Mouse (Mus musculus) heart, postnatal 25 days (tissue): ENCODE data around the gene Ehmt1. TPM values are rescaled to one million over a fixed set of nuclear protein-coding genes. Genes with fewer than 3 reads are reported as not detected.

Experiments used
- DNase-seq: peaks from one replicate; pipeline ENCODE4 v3.0.0; 2022; ENCODE audit warnings: low spot score
- intact Hi-C: fragments of 180-260 bp; cut with DNase I; formaldehyde crosslinking; loops from one replicate; pipeline ENCODE4 v1.15.1; 2025
- total RNA-seq, 2 experiments: library from RNA; stranded (reverse); gene quantifications; 2 replicates each; pipeline ENCODE4 v1.2.3; 2021

The Ehmt1 gene
- total RNA-seq, 2 experiments from 2014 or later: 31.6 to 36.5 TPM

DNA sequence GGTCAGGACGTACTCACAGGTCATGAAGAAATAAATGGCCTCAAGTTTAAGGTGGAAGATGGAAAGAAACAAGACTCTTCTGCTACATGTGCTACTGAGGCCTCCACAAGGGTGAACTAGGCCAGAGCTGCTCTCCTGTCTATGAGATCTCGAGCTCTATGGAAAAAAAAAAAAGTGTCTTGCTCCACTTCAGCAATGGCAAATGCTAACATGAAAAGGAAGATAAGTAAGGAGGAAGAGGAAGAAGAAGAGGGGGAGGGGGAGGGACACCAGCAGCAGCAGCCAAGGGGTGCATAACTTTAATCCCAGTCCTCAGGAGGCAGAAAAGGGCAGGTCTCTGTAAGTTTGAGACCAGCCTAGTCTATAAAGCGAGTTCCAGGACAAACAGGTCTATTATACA is 109.7 kb downstream of the Ehmt1 start:
- intact Hi-C loops: no loop called here
- DNase-seq: no peak

DNA sequence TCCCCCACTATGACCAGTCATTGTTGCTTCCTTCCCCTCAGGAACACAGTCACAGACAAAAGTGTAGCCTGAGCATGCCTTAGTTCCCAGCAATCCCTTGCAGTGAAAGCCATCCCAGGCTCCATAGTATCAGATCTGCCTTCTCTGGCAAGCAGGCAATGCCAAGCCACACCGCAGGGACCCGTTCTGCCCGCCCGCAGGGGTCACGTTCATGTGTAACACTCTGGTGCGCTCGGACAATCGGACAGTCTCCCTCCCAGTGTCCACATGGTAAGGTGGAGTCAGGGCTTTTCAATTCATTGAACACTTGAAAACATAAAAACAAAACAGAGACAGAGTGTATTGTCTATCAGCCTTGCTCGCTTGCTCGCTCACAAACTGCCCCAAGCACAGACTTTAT is 111.7 kb downstream of the Ehmt1 start:
- no peak for DNase-seq
- intact Hi-C loops: no loop called here

DNA sequence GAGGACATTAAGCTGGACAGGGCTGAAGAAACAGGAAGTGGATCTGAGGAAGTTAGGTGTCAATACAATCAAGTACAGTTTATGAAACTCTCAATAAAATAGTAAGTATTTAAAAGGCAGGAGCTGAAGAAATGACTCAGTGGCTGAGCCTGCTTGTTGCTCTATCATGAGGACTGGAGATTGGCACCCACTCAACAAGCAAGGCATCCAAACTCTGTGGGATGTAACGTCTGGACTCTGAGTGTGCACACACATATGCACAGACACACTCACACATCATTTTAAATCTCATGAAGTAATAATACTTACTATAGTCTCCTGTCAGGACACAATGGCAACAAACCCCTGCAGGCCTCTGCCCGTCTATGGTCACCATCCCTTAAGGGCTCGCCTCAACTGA is 112.4 kb downstream of the Ehmt1 start:
- no peak for DNase-seq
- intact Hi-C loops: no loop called here

DNA sequence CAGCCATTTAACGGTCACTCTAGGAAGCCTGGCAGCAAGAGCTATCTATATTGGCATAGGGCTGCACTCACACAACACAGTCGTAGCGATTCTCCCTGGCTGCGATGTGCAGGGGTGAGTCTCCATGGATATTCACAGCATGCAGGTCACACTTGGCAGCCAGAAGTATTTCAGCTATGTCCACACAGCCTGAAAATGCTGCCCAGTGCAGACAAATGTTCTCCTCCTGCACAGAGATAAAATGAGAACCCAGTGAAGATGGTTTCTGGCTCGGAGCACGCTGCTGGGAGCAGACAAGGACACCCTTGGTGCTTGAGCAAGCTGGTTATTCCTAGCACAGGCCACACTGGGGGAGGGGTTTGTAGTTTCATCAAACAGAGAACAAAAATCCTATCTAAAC is 113.3 kb downstream of the Ehmt1 start:
- intact Hi-C loops: no loop called here
- peak; percentile 17 for DNase-seq

DNA sequence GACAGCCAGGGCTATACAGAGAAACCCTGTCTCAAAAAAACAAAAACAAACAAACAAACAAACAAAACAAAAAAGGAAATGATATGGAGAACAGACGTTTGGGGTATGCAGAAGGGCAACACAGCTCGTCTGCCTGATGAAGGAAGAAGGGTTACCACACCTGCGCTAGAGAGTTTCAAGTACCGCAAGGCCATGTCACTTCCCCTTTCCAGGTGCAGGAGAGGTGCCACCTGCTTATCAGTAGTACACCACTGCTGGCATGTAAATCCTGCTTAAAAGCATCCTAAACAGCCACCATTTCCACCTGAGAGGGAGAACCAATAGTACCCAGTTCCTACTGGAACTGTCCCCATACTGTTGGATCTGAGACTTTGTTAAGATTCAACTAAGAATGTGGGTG is 113.8 kb downstream of the Ehmt1 start:
- DNase-seq: no peak
- intact Hi-C loops: no loop called here

DNA sequence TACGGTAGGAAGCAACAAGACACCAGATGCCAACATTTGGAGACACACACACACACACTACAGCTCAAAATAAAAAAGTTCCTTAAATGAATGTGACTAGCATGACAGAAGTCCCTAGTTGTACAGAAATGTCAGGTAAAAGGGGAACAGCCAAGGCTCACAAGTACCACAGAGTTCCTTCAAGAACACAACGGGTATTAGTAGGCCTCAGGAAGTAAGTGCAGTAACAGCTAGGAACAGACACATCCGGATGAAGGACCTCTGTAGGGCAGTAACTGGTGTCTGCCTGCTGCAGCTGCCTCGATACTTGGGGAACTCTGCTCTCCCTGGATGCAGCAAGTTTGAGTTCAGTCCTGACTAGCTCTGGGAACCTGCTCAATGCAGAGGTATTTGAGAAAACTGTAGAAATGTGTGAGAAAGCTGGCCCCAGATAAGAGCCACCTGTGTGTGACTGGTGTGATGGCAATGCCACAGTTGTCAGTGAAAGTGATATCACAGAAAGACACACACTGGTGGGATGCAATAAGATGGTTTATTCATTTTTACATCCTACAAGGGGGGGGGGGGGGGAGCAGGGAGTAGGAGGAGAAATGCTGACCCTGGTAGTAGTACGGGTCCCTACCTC is 122.5 kb downstream of the Ehmt1 start:
- no peak for DNase-seq
- intact Hi-C loops: no loop called here

DNA sequence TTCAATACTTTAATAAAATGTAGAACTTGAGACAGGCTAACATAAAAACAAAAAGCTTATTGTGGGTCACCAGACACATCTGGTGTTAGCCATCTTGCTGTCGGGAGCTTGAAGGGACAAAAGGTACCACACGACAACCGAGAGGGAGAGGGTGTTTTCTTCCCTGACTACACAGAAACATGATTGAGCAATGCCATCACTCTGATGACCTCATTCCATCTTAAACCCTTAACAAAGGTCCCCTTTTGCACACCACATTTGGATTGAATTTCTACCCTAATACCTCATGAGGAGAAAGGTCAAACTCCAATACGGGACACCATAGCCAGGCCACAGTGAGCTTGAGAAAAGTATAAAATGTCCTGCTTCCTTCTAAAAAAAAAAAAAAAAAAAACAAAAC is 132.2 kb downstream of the Ehmt1 start:
- intact Hi-C loops: no loop called here
- DNase-seq: no peak

DNA sequence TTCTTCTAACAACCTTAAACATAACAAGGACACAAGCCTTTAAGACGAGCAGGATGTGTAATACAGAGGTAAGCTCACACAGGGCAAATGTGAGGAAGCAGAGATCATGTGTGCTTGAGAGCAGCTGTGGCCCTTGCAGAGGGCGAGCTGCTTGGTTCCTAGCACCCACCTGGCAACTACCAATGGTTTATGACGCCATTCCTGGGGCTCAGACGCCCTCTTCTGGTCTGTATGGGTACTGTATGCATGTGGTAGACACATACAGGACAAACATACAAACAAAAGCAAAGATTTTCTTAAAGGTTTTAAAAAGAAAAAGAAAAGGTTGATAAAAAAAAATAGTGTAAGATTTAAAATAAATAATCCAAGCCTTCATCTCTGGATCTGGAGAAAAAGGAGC is 138.2 kb downstream of the Ehmt1 start:
- DNase-seq: no peak
- intact Hi-C loops: no loop called here

DNA sequence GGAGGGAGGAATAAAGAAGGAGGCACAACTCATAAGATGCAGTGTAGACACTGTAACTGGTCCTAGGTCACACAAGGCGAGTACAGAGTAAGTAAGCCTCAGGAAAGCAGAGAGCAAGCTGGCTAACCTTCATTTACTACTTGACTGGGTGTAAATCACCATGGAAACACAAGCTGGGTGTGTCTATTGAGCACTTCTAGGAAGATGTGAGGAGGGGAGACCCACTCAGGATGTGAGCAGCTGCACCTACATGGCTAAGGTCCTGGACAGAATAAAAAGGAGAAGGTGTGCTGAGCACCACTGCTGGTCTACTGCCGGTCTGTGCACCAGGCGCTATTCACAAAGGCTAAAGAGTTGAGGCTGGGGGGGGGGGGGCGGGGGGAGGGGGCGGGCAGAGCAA is 142.6 kb downstream of the Ehmt1 start:
- intact Hi-C loops: no loop called here
- DNase-seq: no peak

DNA sequence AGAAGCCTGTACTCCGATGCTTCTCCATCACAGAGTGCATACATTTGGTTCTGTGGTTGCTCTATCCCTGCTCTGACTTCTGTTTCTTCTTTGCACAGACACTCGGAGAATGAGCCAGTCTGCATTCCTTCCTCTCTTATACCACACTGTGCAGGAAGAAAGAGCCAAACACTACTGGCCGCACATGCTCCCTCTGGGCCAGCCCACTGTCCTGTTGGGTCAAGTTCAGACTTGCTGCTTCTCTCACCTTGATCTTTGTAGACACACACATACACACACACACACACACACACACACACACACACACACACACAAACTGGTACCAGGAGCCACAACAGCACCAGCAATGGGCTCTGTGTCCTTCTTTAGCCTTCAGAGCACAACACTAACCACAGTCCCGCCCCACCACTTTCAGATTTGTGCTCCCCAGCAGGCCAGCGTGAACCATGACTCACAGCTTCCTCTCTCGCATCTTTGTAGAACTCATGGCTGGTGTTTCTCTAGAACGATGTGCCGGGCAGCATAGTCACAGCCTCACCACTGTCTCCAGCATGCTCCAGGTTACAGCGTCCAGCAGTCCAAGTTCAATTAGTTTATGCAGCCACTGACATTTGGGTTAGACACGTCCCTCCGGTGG is 143.3 kb downstream of the Ehmt1 start:
- no peak for DNase-seq
- intact Hi-C loops: no loop called here

DNA sequence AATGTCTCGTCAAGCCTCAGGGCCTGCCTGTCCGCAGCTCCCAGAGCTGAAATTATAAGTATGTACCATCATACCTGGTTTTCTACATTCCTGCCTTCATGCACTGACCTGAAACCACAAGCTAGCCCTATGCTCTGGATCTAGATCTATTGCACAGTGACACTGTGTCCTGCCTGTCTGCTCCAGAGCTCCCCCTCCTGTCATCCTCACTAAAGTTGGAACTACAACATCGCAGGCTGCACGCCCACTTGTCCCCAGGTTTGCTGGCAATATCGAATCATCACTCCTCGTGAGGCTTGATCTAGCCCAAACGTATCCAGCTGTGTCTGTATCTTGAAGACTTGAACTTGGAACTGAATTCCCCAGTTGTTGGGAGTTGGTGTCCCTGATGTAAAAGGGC is 144.6 kb downstream of the Ehmt1 start:
- DNase-seq: no peak
- intact Hi-C loops: no loop called here

DNA sequence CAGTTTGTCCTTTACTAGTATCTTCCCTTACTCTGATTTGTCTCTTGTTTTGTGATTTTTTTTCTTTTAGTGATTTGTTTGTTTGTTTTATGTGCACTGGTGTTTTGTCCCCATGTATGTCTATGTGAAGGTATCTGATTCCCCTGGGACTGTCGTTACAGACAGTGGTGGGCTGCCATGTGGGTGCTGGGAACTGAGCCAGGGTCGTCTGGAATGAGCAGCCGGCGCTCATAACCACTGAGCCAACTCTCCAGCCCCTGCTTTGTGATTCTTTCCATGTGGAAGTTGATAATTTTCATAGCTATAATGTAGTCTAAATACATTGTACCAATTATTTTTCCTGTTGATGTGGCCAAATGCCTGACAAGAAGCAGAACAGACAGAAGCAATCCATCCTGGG is 148.6 kb downstream of the Ehmt1 start:
- no peak for DNase-seq
- intact Hi-C loops: no loop called here

DNA sequence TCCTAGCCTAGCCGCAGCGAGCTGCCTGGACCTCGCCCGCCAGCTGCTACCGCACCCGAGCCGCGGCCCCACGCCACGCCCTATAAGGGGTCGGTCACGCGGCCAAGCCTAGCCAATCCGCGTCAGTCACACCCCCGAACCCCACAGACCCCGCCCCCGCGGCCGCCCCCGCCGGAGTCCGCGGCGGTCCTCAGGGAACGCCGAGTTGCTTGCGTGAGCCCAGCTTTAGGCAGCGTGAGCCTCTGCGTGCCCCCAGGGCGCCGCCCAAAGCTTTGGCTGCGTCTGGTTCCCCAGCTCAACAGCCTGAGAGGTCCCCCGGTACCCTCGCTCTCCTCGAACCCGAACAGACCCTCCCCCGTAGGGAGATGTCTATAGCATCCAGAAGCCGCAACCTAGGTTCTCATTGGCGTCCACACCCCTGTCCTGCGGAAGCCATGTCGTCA is 156.3 kb downstream of the Ehmt1 start, which contains the start of gene Cacna1b:
TSS of gene Cacna1b (minus strand) at position 38 of the 443 bp plus-strand sequence.
- intact Hi-C loops: no loop called here
- DNase-seq: no peak

DNA sequence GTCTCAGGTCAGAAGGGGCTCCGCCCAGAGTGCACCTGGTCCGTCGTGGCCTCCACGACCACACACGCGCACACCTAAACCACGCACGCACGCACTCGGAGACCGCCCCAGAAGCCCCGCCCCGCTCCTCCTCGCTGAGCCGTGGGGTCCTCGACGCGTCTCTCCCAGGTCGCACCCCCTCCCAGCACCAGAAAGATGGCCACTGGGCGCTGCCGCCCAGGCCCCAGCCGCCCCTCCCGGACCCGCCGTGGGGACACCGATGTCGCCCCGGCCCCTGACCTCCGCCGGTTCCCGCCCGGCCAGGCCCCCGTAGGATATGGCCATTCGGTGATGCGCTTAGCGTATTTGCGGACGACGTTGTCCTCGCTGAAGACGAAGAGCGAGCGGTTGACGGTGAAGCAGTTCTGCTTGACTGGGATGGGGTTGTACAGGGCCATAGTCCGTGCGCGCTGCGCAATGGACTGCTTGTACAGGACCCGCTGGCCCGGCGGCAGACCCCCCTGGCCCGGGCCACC is 156.9 kb downstream of the Ehmt1 start:
- no peak for DNase-seq
- intact Hi-C loops: no loop called here

DNA sequence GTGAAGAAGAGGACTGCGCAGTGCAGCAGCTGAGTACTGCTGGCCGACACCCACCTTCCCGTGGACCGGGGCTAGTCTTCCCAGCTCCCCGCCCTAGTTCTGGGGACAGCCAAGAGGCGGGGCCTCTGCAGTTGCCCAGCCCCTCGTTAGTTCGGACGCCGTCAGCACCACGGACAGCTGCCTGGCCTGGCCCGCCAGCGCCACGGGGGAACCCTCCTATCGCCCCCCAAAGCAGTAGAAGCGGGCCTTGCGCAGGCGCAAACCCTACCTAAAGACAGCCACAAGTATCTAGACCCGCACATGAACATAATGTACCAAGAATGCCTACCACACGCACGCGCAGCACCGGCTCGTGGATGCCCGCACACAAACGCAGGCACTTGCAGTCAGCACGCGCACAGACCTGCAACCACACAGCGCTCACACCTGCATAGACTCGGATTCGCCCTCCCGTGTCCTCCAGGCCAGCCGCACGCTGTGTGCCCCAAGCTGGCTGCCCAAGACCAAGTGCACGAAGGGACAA is 157.4 kb downstream of the Ehmt1 start:
- intact Hi-C loops: no loop called here
- DNase-seq: no peak

DNA sequence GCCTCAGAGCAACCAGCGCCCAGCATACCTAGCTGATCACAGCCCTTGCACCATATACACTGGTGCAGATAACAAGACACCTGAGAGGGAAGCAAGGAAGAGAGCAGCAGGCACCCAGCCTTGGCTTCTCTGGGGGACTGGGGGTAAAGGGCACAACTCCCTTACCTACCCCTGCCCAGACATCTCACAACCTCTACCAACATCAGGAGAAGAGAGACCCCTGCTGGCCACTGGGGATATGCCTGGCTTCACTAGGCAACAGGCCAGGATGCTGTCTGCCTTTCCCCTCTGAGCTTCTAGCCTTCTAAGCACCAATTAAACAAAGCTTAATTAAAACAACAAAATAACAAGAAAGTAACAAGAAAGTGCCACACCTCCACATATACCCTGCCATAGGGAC is 164.1 kb downstream of the Ehmt1 start:
- DNase-seq: no peak

DNA sequence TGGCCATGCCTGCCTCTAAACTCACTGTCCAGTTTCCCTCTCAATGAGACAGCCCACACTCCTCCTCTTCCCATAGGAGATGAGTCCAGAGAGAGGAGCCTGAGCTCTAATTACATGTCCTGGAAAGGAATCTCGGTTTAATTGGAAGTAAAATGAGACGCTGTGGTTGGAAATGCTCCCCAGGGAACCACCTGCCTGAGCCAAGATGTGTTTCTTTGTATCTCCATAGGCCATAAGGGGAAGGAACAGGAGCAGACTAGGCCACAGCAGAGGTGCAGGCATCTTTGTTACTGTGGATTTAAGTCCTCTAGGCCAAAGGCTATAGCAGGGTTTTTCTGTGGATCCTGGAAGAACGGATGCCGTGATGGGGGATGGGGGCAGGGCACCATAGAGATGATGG is 166.8 kb downstream of the Ehmt1 start:
- intact Hi-C loops: loop anchor here (10.0 kb wide), 1 partner anchor 458 kb away; the partner anchor contains the start of gene Il1f10
- no peak for DNase-seq

More for the DNA sequence above, 164.1 kb downstream of the Ehmt1 start:
- intact Hi-C loops: loop anchor here (1.0 to 10.0 kb wide), 3 partner anchors 181 to 460 kb away; partner anchors contain the start of gene Il1f10

DNA sequence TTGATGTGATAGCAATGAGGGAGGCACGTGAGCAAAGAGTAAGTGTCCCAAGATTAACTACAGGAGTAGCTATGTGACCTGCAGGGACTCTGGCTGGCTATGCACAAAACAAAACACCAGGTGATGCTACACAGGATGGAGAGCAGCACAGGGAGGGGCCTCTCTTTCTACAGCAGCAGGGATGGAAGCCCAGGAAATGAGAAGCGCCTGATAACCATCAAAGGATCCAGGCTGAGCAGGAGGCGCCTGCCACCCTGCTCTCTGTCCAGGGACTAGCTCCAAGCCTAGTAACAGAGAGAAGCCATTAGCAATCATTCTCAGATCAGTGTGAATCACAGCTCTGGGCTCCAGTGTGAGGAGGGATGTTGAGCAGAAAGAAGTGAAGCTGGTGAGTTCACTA is 169.4 kb downstream of the Ehmt1 start:
- intact Hi-C loops: loop anchor here (10.0 kb wide), 1 partner anchor 455 kb away; the partner anchor contains the start of gene Il1f10
- no peak for DNase-seq

DNA sequence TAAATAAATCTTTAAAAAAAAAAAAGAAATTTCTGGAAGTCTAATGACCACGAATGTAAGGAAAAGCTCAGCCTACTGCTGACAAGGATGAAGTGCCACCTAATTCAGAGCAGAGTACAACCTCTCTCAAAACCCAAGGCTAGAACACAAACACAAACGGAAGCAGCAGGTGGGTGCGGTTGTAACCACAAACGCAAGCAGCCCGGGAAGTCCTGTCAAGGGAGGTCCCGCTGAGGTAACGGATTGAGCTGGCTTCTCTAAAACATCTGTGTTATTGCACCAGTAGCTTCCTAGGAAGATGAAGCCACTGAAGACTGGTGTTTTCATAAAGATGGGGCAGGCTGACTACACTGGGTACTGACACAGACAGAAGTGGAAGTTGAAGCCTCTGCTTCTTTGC is 171.5 kb downstream of the Ehmt1 start:
- DNase-seq: no peak
- intact Hi-C loops: no loop called here
